ENCODE assay signal across 8 mouse cellular contexts in the genomic region with DNA sequence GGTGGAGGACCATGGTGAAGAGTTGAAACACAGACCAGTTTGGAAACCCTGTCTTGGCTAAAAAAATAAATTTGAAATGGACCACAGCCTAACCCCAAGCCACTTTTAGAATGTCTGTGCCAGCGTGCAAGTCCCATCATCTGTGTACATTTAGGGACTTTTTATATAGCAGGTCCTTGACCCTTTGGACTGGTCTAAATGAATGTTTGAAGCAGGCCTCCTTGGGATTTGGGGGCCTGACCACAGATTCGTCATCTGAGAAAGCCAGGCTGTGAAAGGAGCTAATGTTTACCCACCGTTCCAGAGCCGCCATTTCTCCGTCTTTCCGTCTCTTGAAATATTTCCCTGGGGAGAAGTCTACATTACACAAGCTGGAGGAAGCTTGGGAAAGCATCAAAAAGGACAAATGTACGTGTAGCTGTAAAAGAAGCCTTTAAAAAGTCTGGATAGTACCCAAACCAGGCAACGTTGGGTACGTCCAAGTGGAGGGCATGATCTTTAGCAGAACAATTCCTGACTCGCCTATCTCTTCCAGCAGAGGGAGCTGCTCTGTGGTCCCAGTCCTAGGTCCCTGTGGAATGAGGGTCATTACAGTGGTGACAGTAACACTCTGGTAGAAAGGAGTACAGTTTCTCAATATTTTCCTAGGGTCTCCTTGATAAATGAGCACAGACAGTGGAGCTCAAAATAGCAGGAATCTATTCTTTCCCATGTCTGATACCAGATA.
DNase-seq lines count a peak whose midpoint lies in the region; ATAC-seq and TF ChIP-seq lines count a peak whose summit lies in the region.

No protein-coding gene starts in this region.

- WGBS in midbrain, postnatal 0 days, result 62% methylated on average over 10 of the region's 10 CpGs
- WGBS in hindbrain, embryonic 16.5 days, result 58% methylated on average over 10 of the region's 10 CpGs

- no peaks in the 10 kb centered on the region for H3K9me3 ChIP-seq in midbrain, postnatal 0 days (ENCODE audit: low read length)
- no peaks in the 10 kb centered on the region for H3K9me3 ChIP-seq in hindbrain, embryonic 16.5 days (ENCODE audit: control insufficient read depth, low read length)

- DNase-seq in layer of hippocampus, adult 2 months (ENCODE audit: low spot score in 2 of 2), result no peak
- DNase-seq in layer of hippocampus, adult 9-11 months, result no peak
- DNase-seq in ES-CJ7 (ENCODE audit: low read depth, low spot score), result peak; percentile 16
- DNase-seq in adrenal gland, postnatal 10 days, result peak; percentile 74
- peak; percentile 23 for DNase-seq in gastrocnemius, postnatal 10 days
- peak; percentile 24 for DNase-seq in midbrain, postnatal 0 days (ENCODE audit: low spot score)
- DNase-seq in spleen, postnatal 4 days (ENCODE audit: low spot score in 2 of 2), result no peak

- H3K27ac ChIP-seq in layer of hippocampus, adult 2 months, result no peak overlapping the region
- H3K27ac ChIP-seq in midbrain, postnatal 0 days (ENCODE audit: low read depth, low read length), result no peak overlapping the region
- no peak overlapping the region for H3K27ac ChIP-seq in hindbrain, embryonic 16.5 days (ENCODE audit: low read depth, low read length)

- no peak overlapping the region for H3K9ac ChIP-seq in midbrain, postnatal 0 days (replicated peaks; ENCODE audit: low read length, poor library complexity, severe bottlenecking)
- H3K9ac ChIP-seq in hindbrain, embryonic 16.5 days (ENCODE audit: low read depth, low read length), result no peak overlapping the region

- peak; percentile 79 for TF ChIP-seq CTCF in layer of hippocampus, adult 2 months (conservative IDR thresholded peaks at IDR 0.05)
- peak; percentile 64 for TF ChIP-seq CTCF in midbrain, postnatal 0 days (IDR thresholded peaks at IDR 0.05)

- no peaks in the 10 kb centered on the region for H3K36me3 ChIP-seq in midbrain, postnatal 0 days (ENCODE audit: insufficient read depth, low read length)
- no peaks in the 10 kb centered on the region for H3K36me3 ChIP-seq in hindbrain, embryonic 16.5 days (ENCODE audit: control insufficient read depth, insufficient read depth, low read length)

- no peak overlapping the region for H3K4me2 ChIP-seq in midbrain, postnatal 0 days (ENCODE audit: low read depth, low read length, poor library complexity, severe bottlenecking)
- no peak overlapping the region for H3K4me2 ChIP-seq in hindbrain, embryonic 16.5 days (ENCODE audit: low read length)

- H3K4me1 ChIP-seq in midbrain, postnatal 0 days (ENCODE audit: insufficient read depth, low read length), result no peaks in the 10 kb centered on the region
- H3K4me1 ChIP-seq in hindbrain, embryonic 16.5 days (ENCODE audit: control insufficient read depth, insufficient read depth, low read depth, low read length), result no peaks in the 10 kb centered on the region

- no peak for ATAC-seq in midbrain, postnatal 0 days (ENCODE audit: low FRiP score)
- no peak for ATAC-seq in hindbrain, embryonic 16.5 days

- H3K4me3 ChIP-seq in layer of hippocampus, adult 2 months, result no peak overlapping the region
- no peak overlapping the region for H3K4me3 ChIP-seq in midbrain, postnatal 0 days (ENCODE audit: low read depth, low read length)
- no peak overlapping the region for H3K4me3 ChIP-seq in hindbrain, embryonic 16.5 days (ENCODE audit: low read length)

- H3K27me3 ChIP-seq in midbrain, postnatal 0 days (ENCODE audit: insufficient read depth, low read length), result no peaks in the 10 kb centered on the region
- no peaks in the 10 kb centered on the region for H3K27me3 ChIP-seq in hindbrain, embryonic 16.5 days (replicated peaks; ENCODE audit: control insufficient read depth, insufficient read depth, low read length)

Comparison
In these comparisons a context has a peak if more than half of its experiments do, and no peak if none do; other contexts are left out.
1. DNase-seq: peak in ES-CJ7 (single experiment), adrenal gland, postnatal 10 days (single experiment), gastrocnemius, postnatal 10 days (single experiment) and midbrain, postnatal 0 days (single experiment); none in layer of hippocampus, adult 2 months (0 of 2), layer of hippocampus, adult 9-11 months (single experiment) and spleen, postnatal 4 days (0 of 2).